Mouse (Mus musculus) forebrain, embryonic 14.5 days (tissue): ENCODE results near the gene Ube2d2b. TPM values are rescaled to one million over a fixed set of nuclear protein-coding genes. Genes with fewer than 3 reads are reported as not detected.
A peak's percentile ranks its signal among the peaks of the same experiment; 100 is the strongest.

ENCODE experiments used
- ATAC-seq: fragments of 200-750 bp; cut with Nextera tagmentation; 2 replicates; pipeline ENCODE4 v1.8.0; 2017; ENCODE audit warnings: mild to moderate bottlenecking, moderate library complexity
- DNase-seq: peaks from one replicate; pipeline ENCODE4 v3.0.0-alpha.2; 2015; ENCODE audit warnings: low spot score
- H3K27ac ChIP-seq: fragments of 300-500 bp; sonication (generic); 2 replicates; pipeline ENCODE4 v1.5.1; 2014; ENCODE audit warnings: low read depth, mild to moderate bottlenecking, control low read depth, low read length, moderate library complexity
- H3K27me3 ChIP-seq: fragments of 300-500 bp; sonication (generic); replicated peaks from 2 replicates; pipeline ENCODE4 v1.6.1; 2014; ENCODE audit warnings: low read length, control low read depth, mixed read lengths; ENCODE audit not compliant: control insufficient read depth, insufficient read depth
- H3K36me3 ChIP-seq: fragments of 300-500 bp; sonication (generic); 2 replicates; pipeline ENCODE4 v1.6.1; 2014; ENCODE audit warnings: low read length, control low read depth; ENCODE audit not compliant: control insufficient read depth, insufficient read depth
- H3K4me1 ChIP-seq: fragments of 300-500 bp; sonication (generic); 2 replicates; pipeline ENCODE4 v1.6.1; 2014; ENCODE audit warnings: antibody characterized with exemption, low read length, control low read depth; ENCODE audit not compliant: control insufficient read depth, insufficient read depth
- H3K4me2 ChIP-seq: fragments of 300-500 bp; sonication (generic); 2 replicates; pipeline ENCODE4 v1.6.1; 2014; ENCODE audit warnings: mild to moderate bottlenecking, control low read depth, low read length
- H3K4me3 ChIP-seq: fragments of 300-500 bp; sonication (generic); 2 replicates; pipeline ENCODE4 v1.5.1; 2014; ENCODE audit warnings: low read depth, low read length, control low read depth
- H3K9ac ChIP-seq: fragments of 300-500 bp; sonication (generic); 2 replicates; pipeline ENCODE4 v1.6.1; 2014; ENCODE audit warnings: mild to moderate bottlenecking, low read length, control low read depth, moderate library complexity
- H3K9me3 ChIP-seq: fragments of 300-500 bp; sonication (generic); replicated peaks from 2 replicates; pipeline ENCODE4 v1.6.1; 2016; ENCODE audit warnings: low read length, control low read depth, mixed read lengths; ENCODE audit not compliant: control insufficient read depth
- WGBS: fragments of 180-500 bp; shearing (Covaris S2); extraction: QIAGEN DNeasy Blood & Tissue Kit; methylation state at CpG from one replicate; pipeline ENCODE4 v1.1.7; 2014; 5-methylcytosine and 5-hydroxymethylcytosine counted together
- polyA plus RNA-seq: library from polyadenylated mRNA; unstranded; fragments of >200 nt; fragmentation: Nextera tagmentation; extraction: Ambion mirVana; gene quantifications from 2 replicates; pipeline ENCODE4 v1.2.1, GENCODE M21; 2014

Gene Ube2d2b
- 0.13 TPM in 1 of 2 replicates, not detected in the other for polyA plus RNA-seq

DNA sequence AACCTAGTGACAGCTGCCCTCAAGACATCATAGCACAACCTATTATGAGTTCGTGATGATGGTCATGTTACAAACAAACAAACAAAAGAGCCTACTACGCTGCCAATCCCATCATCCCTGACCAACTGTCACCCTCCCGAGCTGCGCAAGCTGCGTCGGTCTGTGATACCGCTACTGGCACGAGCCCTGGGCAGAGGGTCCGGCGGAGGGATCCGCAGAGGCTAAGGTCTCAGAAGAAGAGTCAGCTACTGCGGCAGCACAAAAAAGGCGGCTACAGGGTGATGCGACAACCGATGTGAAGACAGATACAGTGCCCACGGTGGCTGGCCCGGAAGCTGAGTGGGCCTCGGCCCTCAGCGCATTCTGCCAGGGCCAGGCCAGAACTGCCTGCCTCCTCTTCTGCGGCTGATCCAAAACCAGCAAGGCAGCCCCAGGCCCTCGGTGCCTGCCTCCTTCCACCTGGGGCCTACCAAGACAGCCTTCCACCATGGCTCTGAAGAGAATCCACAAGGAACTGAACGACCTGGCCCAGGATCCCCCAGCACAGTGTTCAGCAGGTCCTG lies at the start of gene Ube2d2b:
Ube2d2b (plus strand) TSS at position 102 of the 563 bp plus-strand sequence.
- ATAC-seq (no peak), DNase-seq (no peak)
- Histone ChIP-seq H3K27me3 (no peaks in the 10 kb centered on the region), H3K9me3 (0 out of 2 replicates have a peak, but pooled peaks cover 5% of the 10 kb centered on the region), H3K27ac (no peak within 1 kb of the TSS), H3K4me1 (no peaks in the 10 kb centered on the region), H3K4me3 (no peak within 1 kb of the TSS), H3K36me3 (0 out of 2 replicates have a peak, but pooled peaks cover 8% of the 10 kb centered on the region), H3K4me2 (no peak within 1 kb of the TSS), H3K9ac (no peak within 1 kb of the TSS)
- 97% methylated on average over 22 of the region's 22 CpGs for WGBS

DNA sequence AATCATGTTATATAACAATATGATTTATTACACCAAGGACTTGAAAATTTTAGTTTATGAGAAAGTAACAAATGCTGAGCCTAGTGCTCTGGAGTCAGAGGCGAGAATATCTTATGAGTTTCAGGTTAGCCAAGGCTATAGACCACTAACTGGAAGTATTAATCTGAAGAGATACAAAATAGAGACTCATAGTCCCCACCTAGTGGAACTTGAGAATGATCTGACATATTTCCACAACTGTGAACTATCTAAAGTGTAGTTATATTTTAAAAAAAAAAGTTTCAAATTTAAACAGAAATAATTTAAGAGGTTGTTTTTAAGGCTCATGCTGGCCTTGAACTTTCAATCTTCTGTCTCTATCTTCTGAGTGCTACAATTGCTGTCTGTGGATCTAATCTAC lies 47.5 kb upstream of the Ube2d2b start:
- peaks cover 10% of the 10 kb centered on the region; the same call in 1 of the 2 replicates for H3K36me3 ChIP-seq
- 98% methylated on average over 1 of the region's 1 CpGs for WGBS
- no peaks in the 10 kb centered on the region for H3K27me3 ChIP-seq
- no peaks in the 10 kb centered on the region for H3K4me1 ChIP-seq
- H3K4me3 ChIP-seq = no peak overlapping the region
- H3K9ac ChIP-seq = no peak overlapping the region
- no peak for ATAC-seq
- no peak overlapping the region for H3K4me2 ChIP-seq
- H3K27ac ChIP-seq = no peak overlapping the region
- DNase-seq = no peak
- H3K9me3 ChIP-seq = no peaks in the 10 kb centered on the region

DNA sequence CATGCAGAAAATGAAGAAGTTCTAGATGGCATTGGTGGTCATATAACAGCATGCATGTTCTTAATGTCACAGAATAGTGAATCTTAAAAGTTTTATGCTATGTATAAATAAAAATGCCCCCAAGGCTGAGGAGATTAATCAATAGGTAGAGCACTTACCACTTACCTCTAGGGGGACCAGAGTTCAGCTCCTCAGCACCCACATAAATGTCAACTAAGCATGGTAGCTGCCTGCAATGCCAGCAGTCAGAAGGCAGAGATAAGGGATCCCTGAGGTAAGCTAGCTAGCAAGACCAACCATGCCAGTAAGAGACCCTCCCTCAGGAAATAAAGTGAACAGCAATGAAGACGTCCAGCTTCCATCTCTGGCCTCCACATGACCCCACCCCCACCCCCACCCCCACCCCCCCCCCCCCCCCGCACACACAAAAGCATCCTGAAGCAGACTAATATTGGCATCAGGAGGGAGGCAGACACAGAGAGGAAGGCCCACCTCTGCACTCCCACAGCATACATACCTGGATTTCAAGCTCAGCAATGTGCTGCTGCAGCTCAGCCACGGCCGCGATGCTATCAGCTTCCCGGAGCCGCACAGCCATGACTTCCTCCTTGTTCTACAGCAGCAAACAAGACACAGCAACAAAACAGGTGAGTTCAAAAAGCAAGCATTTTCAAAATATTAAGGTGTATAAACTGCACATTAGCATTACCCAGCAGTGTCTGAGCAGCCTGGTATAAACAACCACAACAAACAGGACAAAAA lies 42.0 kb upstream of the Ube2d2b start:
- no peak overlapping the region for H3K9ac ChIP-seq
- ATAC-seq = no peak
- H3K27me3 ChIP-seq = no peaks in the 10 kb centered on the region
- no peak for DNase-seq
- H3K4me1 ChIP-seq = no peaks in the 10 kb centered on the region
- peaks cover 10% of the 10 kb centered on the region; the same call in 1 of the 2 replicates for H3K36me3 ChIP-seq
- WGBS = 88% methylated on average over 6 of the region's 7 CpGs
- no peaks in the 10 kb centered on the region for H3K9me3 ChIP-seq
- H3K4me2 ChIP-seq = no peak overlapping the region
- no peak overlapping the region for H3K27ac ChIP-seq
- no peak overlapping the region for H3K4me3 ChIP-seq

DNA sequence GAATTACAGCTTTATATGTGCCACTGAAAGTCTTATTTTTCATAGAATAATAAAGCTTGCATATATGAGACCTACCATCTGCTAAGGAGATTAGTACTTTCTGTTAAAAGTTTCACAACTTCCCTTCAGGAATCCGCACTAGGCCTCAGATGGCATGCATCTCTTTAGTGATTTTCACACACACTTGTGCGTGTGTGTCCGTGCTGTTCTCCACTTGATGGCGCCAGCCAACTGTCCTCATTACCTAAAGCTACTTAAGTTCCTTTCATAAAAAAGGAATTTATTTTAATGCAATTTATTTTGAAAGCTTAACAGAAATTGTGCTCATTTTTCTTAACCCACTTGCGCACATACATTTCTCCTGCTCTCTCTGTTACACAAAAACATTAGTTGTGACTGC lies 40.4 kb upstream of the Ube2d2b start:
- peak; percentile 30 for DNase-seq
- no peak for ATAC-seq
- Histone ChIP-seq H3K4me2 (no peak overlapping the region), H3K4me1 (peaks cover 5% of the 10 kb centered on the region; the same call in 1 of the 2 replicates), H3K27ac (no peak overlapping the region), H3K27me3 (no peaks in the 10 kb centered on the region), H3K36me3 (peaks cover 10% of the 10 kb centered on the region; the same call in 1 of the 2 replicates), H3K9ac (no peak overlapping the region), H3K4me3 (no peak overlapping the region), H3K9me3 (no peaks in the 10 kb centered on the region)
- WGBS = 75% methylated on average over 5 of the region's 5 CpGs

DNA sequence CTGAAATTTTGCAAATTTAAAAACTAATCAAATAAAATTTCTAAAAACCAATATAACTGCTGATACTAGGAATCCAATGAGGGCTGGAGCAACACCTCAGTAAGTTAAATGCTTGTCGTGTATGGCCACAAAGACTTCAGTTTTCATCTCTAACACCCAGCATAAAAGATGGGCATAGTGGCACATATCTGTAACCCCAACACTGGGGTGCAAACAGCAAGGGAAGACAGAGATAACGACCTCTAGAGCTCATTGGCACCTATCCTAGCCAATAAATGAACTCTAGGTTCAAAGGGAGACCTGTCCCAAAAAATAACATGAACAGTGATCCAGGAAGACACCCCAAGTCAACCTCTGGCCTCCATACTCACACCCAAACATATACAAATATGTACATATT lies 37.9 kb upstream of the Ube2d2b start:
- ATAC-seq (no peak), DNase-seq (no peak)
- Histone ChIP-seq H3K4me1 (peaks cover 5% of the 10 kb centered on the region; the same call in 1 of the 2 replicates), H3K9me3 (no peaks in the 10 kb centered on the region), H3K4me2 (no peak overlapping the region), H3K27ac (no peak overlapping the region), H3K4me3 (no peak overlapping the region), H3K9ac (no peak overlapping the region), H3K27me3 (no peaks in the 10 kb centered on the region), H3K36me3 (peaks cover 8% of the 10 kb centered on the region; the same call in 1 of the 2 replicates)
- WGBS = 94% methylated on average over 2 of the region's 2 CpGs

DNA sequence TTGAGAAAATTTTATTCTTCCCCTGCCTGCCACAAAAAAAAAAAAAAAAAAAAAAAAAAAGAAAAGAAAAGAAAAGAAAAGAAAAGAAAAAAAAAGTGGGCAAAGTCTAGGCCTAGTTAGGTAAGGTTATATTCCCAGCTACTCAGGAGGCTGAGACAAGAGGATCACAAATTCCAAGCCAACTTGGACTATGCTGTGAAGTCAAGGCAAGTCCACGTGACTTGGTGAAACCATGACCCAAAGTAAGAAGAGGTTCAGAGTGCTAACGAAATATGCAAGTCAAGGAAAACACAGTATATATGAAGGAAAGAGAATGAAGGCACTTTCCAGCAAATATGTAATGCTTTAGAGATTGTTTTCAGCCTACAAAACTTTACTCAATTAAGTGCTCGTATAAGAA lies 37.4 kb upstream of the Ube2d2b start:
- Histone ChIP-seq H3K27me3 (no peaks in the 10 kb centered on the region), H3K4me1 (peaks cover 5% of the 10 kb centered on the region; the same call in 1 of the 2 replicates), H3K9me3 (no peaks in the 10 kb centered on the region), H3K36me3 (peaks cover 8% of the 10 kb centered on the region; the same call in 1 of the 2 replicates), H3K27ac (no peak overlapping the region), H3K4me3 (no peak overlapping the region), H3K9ac (no peak overlapping the region), H3K4me2 (no peak overlapping the region)
- DNase-seq (no peak), ATAC-seq (no peak)
- WGBS = 96% methylated on average over 3 of the region's 3 CpGs

DNA sequence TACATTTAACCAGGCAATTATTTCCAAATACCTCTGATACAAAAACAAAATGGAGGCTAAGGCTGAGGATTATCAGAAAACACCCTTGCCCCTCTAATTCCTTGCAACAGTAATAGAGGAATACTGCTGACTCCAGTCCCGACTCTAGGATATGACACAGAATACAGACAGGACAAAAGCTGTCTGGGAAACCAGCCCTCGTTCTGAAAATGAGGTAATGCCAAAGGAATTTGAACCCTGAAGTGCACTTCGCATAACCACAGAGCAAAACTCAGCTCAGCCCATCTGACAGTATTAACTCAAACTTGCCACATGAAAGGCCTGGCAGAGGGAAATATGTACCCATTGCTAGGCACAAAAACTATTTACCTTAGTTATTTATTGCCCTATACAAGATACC lies 36.6 kb upstream of the Ube2d2b start:
- Histone ChIP-seq H3K27me3 (no peaks in the 10 kb centered on the region), H3K36me3 (peaks cover 12% of the 10 kb centered on the region; the same call in 1 of the 2 replicates), H3K4me2 (no peak overlapping the region), H3K27ac (no peak overlapping the region), H3K9ac (no peak overlapping the region), H3K4me3 (no peak overlapping the region), H3K4me1 (peaks cover 5% of the 10 kb centered on the region; the same call in 1 of the 2 replicates), H3K9me3 (no peaks in the 10 kb centered on the region)
- DNase-seq (no peak), ATAC-seq (no peak)
- 12% methylated on average over 3 of the region's 3 CpGs for WGBS

DNA sequence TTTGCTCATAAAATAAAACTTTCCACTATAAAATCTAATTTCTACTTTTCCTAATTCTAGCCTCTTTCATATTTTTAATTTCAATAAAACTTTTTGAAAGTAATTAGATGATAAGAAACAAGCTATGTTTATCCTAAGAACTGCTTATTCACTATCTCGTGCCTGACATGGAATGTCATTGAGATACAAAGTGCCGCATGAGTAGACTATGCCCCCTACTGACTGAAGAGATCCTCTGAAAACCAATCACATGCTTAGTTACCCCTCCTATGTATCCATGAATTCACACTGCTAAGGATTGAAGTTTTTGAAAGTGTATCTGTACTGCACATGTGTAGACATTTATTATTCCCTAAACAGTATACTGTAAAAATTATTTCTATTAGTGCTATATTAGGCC lies 36.0 kb upstream of the Ube2d2b start:
- no peak overlapping the region for H3K4me2 ChIP-seq
- no peaks in the 10 kb centered on the region for H3K9me3 ChIP-seq
- H3K4me3 ChIP-seq = no peak overlapping the region
- H3K27me3 ChIP-seq = no peaks in the 10 kb centered on the region
- peaks cover 5% of the 10 kb centered on the region; the same call in 1 of the 2 replicates for H3K4me1 ChIP-seq
- H3K36me3 ChIP-seq = peaks cover 18% of the 10 kb centered on the region
- no peak overlapping the region for H3K27ac ChIP-seq
- WGBS = 27% methylated on average over 2 of the region's 2 CpGs
- DNase-seq = peak; percentile 24
- ATAC-seq = no peak
- no peak overlapping the region for H3K9ac ChIP-seq

DNA sequence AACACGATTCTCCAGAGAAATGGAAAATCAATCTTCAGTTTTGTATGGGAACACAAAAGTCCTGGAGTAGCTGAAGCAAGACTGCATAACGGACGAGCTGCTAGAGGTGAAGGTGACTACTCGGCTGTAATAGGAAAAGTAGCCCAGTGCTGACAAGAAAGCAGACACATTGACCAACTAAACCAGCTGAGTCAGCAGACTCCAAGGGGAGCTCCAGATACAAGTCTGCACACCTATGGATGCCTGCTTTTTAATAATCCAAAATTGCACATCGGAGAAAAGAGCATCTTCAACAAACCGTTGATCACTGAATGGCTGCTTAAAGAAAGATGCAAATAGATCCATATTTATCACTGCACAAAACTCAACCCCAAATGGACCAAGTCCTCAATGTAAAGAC lies 31.6 kb upstream of the Ube2d2b start:
- Histone ChIP-seq H3K27me3 (no peaks in the 10 kb centered on the region), H3K9me3 (no peaks in the 10 kb centered on the region), H3K9ac (no peak overlapping the region), H3K27ac (no peak overlapping the region), H3K4me1 (peaks cover 3% of the 10 kb centered on the region; the same call in 1 of the 2 replicates), H3K4me3 (no peak overlapping the region), H3K4me2 (no peak overlapping the region), H3K36me3 (peaks cover 18% of the 10 kb centered on the region)
- ATAC-seq (no peak), DNase-seq (no peak)
- WGBS = 94% methylated on average over 6 of the region's 6 CpGs
